Mouse (Mus musculus) stomach, postnatal 0 days (tissue): ENCODE data around the gene Nudcd3. TPM values are rescaled to one million over a fixed set of nuclear protein-coding genes. Genes with fewer than 3 reads are reported as not detected.

Experiments
- ATAC-seq: fragments of 200-750 bp; cut with Nextera tagmentation; 2 replicates; pipeline ENCODE4 v1.8.0; 2017; ENCODE audit not compliant: low FRiP score, low TSS enrichment
- DNase-seq: peaks from one replicate; pipeline ENCODE4 v3.0.0-alpha.2; 2016; ENCODE audit warnings: low spot score
- H3K27ac ChIP-seq: fragments of 300-500 bp; sonication (generic); replicated peaks from 2 replicates; pipeline ENCODE4 v1.5.1; 2014; ENCODE audit warnings: mild to moderate bottlenecking, control low read depth
- H3K27me3 ChIP-seq: fragments of 300-500 bp; sonication (generic); 2 replicates; pipeline ENCODE4 v1.6.1; 2014; ENCODE audit warnings: low read length; ENCODE audit not compliant: control insufficient read depth, insufficient read depth
- H3K36me3 ChIP-seq: fragments of 300-500 bp; sonication (generic); 2 replicates; pipeline ENCODE4 v1.6.1; 2014; ENCODE audit warnings: low read length, mixed read lengths; ENCODE audit not compliant: control insufficient read depth, insufficient read depth
- H3K4me1 ChIP-seq: fragments of 300-500 bp; sonication (generic); replicated peaks from 2 replicates; pipeline ENCODE4 v1.6.1; 2014; ENCODE audit warnings: antibody characterized with exemption; ENCODE audit not compliant: control insufficient read depth, insufficient read depth
- H3K4me2 ChIP-seq: fragments of 300-500 bp; sonication (generic); replicated peaks from 2 replicates; pipeline ENCODE4 v1.6.1; 2014; ENCODE audit warnings: low read depth, mild to moderate bottlenecking, control low read depth, moderate library complexity
- H3K4me3 ChIP-seq: fragments of 300-500 bp; sonication (generic); 2 replicates; pipeline ENCODE4 v1.5.1; 2014; ENCODE audit warnings: low read depth, low read length, control low read depth
- H3K9ac ChIP-seq: fragments of 300-500 bp; sonication (generic); 2 replicates; pipeline ENCODE4 v1.6.1; 2014; ENCODE audit warnings: mild to moderate bottlenecking, low read length, control low read depth, mixed read lengths
- H3K9me3 ChIP-seq: fragments of 300-500 bp; sonication (generic); 2 replicates; pipeline ENCODE4 v1.6.1; 2016; ENCODE audit warnings: low read length; ENCODE audit not compliant: control insufficient read depth
- CTCF ChIP-seq: IDR thresholded peaks from 2 replicates; pipeline ENCODE4 v1.5.1; 2016; ENCODE audit warnings: antibody characterized with exemption, low read depth, mild to moderate bottlenecking, moderate library complexity
- EP300 ChIP-seq: optimal IDR thresholded peaks from 2 replicates; pipeline ENCODE3; 2016; ENCODE audit warnings: antibody characterized with exemption
- WGBS: fragments of 180-500 bp; shearing (Covaris S2); extraction: QIAGEN DNeasy Blood & Tissue Kit; methylation state at CpG from one replicate; pipeline ENCODE4 v1.1.7; 2014; 5-methylcytosine and 5-hydroxymethylcytosine counted together
- polyA plus RNA-seq: library from polyadenylated mRNA; unstranded; fragments of >200 nt; fragmentation: Nextera tagmentation; extraction: Ambion mirVana; gene quantifications from 2 replicates; pipeline ENCODE4 v1.2.1, GENCODE M21; 2015

Gene Nudcd3
- polyA plus RNA-seq, 1 experiment from 2014 or later = 22.1 TPM

GRCm38 (mm10) chr11:6199410-6200086 lies 667 bp downstream of the Nudcd3 start, which contains the start of gene A730071L15Rik:
Gene A730071L15Rik (plus strand): TSS chr11:6200029.
- TF ChIP-seq CTCF (peak; percentile 21; the same call in 1 of the 2 replicates), EP300 (no peak)
- ATAC-seq (peak; percentile 22), DNase-seq (peak; percentile 35)
- H3K4me2 ChIP-seq = peak within 1 kb of the TSS; percentile 94
- H3K9me3 ChIP-seq = no peaks in the 10 kb centered on the region
- peak within 1 kb of the TSS; percentile 95 for H3K4me3 ChIP-seq
- peak within 1 kb of the TSS; percentile 97 for H3K27ac ChIP-seq
- H3K27me3 ChIP-seq = no peaks in the 10 kb centered on the region
- no peaks in the 10 kb centered on the region; the same call in 1 of the 2 replicates for H3K4me1 ChIP-seq
- H3K36me3 ChIP-seq = no peaks in the 10 kb centered on the region
- under 1% methylated on average over 35 of the region's 35 CpGs for WGBS
- peak within 1 kb of the TSS; percentile 94 for H3K9ac ChIP-seq

- no peaks in the 10 kb centered on the region for H3K9me3 ChIP-seq
- no peak for DNase-seq
- H3K4me2 ChIP-seq = peak overlapping the region; percentile 94; the same call in 1 of the 2 replicates
- H3K27me3 ChIP-seq = no peaks in the 10 kb centered on the region
- H3K9ac ChIP-seq = no peak overlapping the region
- no peak overlapping the region for H3K4me3 ChIP-seq
- TF ChIP-seq CTCF (no peak), EP300 (no peak)
- no peaks in the 10 kb centered on the region; the same call in 1 of the 2 replicates for H3K4me1 ChIP-seq
- H3K36me3 ChIP-seq = no peaks in the 10 kb centered on the region
- H3K27ac ChIP-seq = no peak overlapping the region
- 81% methylated on average over 4 of the region's 4 CpGs for WGBS
- ATAC-seq = no peak
Observed at GRCm38 (mm10) chr11:6198449-6198848, 1.8 kb downstream of the Nudcd3 start.

GRCm38 (mm10) chr11:6196780-6197179 lies 3.4 kb downstream of the Nudcd3 start:
- Histone ChIP-seq H3K9ac (no peak overlapping the region), H3K27ac (no peak overlapping the region), H3K36me3 (peaks cover 4% of the 10 kb centered on the region), H3K4me1 (no peaks in the 10 kb centered on the region; the same call in 1 of the 2 replicates), H3K4me3 (no peak overlapping the region), H3K9me3 (no peaks in the 10 kb centered on the region), H3K4me2 (no peak overlapping the region), H3K27me3 (no peaks in the 10 kb centered on the region)
- 84% methylated on average over 8 of the region's 8 CpGs for WGBS
- ATAC-seq = no peak
- DNase-seq = no peak
- no peak; the same call in 1 of the 2 replicates for TF ChIP-seq CTCF

GRCm38 (mm10) chr11:6187878-6188277 lies 12.3 kb downstream of the Nudcd3 start:
- no peaks in the 10 kb centered on the region for H3K9me3 ChIP-seq
- TF ChIP-seq EP300 (no peak), CTCF (peak; percentile 99)
- H3K27me3 ChIP-seq = no peaks in the 10 kb centered on the region
- WGBS = 0% methylated on average over 2 of the region's 2 CpGs
- no peak overlapping the region for H3K27ac ChIP-seq
- H3K4me2 ChIP-seq = no peak overlapping the region
- peaks cover 2% of the 10 kb centered on the region for H3K36me3 ChIP-seq
- H3K4me3 ChIP-seq = no peak overlapping the region
- no peaks in the 10 kb centered on the region for H3K4me1 ChIP-seq
- ATAC-seq (peak; percentile 53), DNase-seq (peak; percentile 88)
- H3K9ac ChIP-seq = no peak overlapping the region

GRCm38 (mm10) chr11:6187399-6187798 lies 12.8 kb downstream of the Nudcd3 start:
- TF ChIP-seq CTCF (no peak), EP300 (no peak)
- no peaks in the 10 kb centered on the region for H3K4me1 ChIP-seq
- DNase-seq (no peak), ATAC-seq (no peak)
- H3K4me2 ChIP-seq = no peak overlapping the region
- no peaks in the 10 kb centered on the region for H3K9me3 ChIP-seq
- WGBS = 87% methylated on average over 3 of the region's 3 CpGs
- no peaks in the 10 kb centered on the region for H3K27me3 ChIP-seq
- H3K9ac ChIP-seq = no peak overlapping the region
- no peak overlapping the region for H3K27ac ChIP-seq
- no peaks in the 10 kb centered on the region for H3K36me3 ChIP-seq
- no peak overlapping the region for H3K4me3 ChIP-seq

- H3K4me1 ChIP-seq = no peaks in the 10 kb centered on the region
- no peak overlapping the region for H3K4me3 ChIP-seq
- H3K4me2 ChIP-seq = no peak overlapping the region
- H3K9ac ChIP-seq = no peak overlapping the region; the same call in 1 of the 2 replicates
- H3K9me3 ChIP-seq = no peaks in the 10 kb centered on the region
- DNase-seq (no peak), ATAC-seq (no peak)
- TF ChIP-seq CTCF (no peak), EP300 (no peak)
- H3K27ac ChIP-seq = no peak overlapping the region
- H3K36me3 ChIP-seq = no peaks in the 10 kb centered on the region
- 38% methylated on average over 11 of the region's 11 CpGs for WGBS
- H3K27me3 ChIP-seq = no peaks in the 10 kb centered on the region
Observed at GRCm38 (mm10) chr11:6184202-6184935, 15.8 kb downstream of the Nudcd3 start.
